Mouse (Mus musculus) frontal cortex, postnatal 36 days (tissue): Measurements from ENCODE around the gene Prkcb.

Experiments
- DNase-seq, 2 experiments: peaks; one replicate each; pipeline ENCODE4 v3.0.0; 2022; ENCODE audit warnings: low spot score in 2 of 2

Gene Prkcb

DNA sequence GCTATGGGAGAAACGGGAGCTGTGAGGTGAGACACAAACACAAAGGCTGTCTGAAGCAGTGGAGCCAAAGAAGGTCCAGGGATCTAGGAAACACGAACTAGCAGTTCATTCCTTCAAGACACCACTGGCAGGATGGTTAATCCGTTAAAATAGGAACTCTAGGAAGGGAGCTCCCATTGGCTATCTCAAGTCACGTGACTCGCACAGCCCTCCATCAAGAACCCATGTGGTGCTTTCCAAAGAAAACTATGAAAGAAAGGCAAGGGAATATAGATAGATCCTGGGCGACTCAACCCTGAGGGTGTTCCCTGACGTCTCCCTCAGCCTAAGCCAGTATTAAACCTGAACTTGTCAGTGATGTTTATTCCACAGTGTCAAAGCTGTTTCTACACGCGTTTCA lies 31.0 kb downstream of the Prkcb start:
- DNase-seq = no peak

DNA sequence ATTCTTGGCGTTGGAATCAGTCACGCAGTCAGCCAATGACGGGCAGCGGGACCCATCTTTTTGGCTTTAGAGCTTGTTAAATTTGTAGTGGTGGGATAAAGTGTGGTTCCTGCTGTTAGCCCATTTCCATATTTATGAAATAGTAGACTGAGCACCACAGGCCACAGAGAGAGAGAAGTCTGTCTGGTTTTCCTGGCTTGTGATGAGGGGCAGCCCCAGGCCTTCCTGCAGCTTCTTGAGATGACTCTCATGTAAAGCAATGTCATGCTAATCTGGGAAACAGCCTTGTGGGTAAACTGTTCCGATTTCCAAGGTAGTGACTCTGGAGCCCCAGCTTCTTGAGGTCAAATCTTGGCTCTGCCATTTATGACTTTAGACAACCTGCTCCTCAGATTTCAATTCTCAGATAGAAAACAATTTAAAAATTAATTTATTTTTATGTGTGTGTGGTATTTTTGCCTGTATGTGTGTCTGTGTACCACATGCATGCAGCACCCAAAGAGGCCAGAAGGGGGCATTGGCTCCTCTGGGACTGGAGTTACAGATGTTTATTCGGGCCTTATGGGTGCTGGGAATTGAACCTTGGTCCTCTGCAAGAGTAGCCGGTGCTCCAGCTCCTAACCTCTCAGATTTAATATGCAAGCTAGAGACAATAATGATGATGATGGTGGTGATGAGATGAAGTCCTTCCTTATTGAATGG lies 32.4 kb downstream of the Prkcb start:
- no peak for DNase-seq

DNA sequence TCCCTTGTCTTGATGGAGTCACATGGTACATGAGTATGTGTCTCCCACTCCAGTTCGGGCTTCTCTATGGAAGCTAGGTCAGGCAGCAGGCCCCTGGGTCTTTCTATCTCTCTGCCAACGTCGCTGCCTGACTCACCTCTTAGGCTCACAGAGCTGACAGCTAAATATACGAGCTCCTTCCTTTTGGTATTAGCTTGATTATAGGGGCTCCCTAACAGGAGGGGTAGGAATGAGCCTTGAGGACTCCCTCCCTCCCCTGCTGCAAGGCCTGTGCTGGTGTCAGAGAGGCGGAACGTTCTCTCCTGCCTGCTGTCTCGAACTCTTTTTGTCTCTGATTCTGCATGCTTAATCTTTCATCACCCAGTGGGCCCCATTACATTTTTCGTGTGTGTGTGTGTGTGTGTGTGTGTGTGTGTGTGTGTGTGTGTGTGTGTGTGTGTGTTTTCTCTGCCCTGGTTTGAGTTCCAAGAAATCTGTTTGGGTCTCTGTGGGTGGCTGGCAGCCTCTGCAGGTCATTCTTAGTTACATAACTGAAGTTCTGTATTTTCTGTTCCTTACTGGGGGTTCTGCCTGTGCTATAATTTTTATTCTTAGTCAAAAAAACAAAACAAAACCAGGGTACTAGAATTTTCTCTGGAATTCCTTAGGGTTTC lies 33.6 kb downstream of the Prkcb start:
- no peak for DNase-seq

DNA sequence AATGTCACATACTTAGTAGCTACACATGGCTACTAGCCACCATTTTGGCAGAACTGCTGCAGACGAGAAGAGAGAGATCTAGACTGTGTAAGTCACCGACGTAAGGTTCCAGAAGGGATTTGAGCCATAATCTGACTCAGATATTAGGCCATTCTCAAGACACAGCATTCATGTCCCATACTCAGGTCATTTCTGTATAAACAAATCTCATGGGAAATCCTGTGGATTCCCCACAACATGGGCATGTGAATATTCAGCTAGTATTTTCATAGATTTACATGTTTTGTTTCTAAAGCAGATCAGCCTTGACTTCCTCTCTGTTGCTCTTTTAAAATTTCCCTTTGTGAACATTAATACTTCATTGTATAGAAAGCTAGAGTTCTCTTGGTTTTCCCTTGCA lies 39.4 kb downstream of the Prkcb start:
- no peak for DNase-seq

DNA sequence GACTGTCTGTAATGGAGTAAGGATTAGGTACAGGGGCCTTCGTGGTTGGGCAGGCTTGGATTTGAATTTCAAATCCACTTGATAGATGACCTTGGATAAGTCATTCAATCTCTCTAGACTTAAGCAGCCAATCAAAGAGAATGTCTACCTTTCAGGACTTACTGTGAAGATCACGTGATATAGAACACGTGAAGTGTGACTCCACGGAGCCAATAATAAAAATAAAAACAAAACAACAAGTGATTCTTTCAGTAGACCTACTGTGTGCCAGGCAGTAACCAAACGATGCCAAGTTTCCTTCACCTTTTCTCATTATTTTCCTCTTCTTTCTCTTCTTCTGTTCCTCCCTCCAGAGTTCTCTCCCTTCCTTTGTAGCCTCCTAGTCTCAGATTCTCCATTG lies 39.9 kb downstream of the Prkcb start:
- no peak for DNase-seq

DNA sequence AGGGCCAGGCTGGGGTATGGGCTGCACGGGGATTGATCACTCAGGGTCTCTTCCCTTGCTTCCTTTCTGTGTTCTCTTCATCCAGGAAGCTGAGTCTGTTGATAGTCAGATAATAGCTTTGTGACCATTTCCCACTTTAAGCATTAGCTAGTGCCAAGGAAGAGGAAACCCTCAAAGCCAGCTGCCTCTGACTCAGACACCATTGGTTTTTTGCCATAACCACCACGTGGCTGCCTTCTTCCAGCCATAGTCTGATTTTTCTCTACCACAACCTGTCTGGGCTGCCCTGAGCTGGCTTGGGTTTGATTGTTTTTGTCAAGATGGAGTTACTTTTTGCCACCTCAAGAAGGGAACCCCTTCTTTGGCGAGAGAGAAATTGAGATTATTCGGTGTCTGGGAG lies 41.0 kb downstream of the Prkcb start:
- no peak for DNase-seq

DNA sequence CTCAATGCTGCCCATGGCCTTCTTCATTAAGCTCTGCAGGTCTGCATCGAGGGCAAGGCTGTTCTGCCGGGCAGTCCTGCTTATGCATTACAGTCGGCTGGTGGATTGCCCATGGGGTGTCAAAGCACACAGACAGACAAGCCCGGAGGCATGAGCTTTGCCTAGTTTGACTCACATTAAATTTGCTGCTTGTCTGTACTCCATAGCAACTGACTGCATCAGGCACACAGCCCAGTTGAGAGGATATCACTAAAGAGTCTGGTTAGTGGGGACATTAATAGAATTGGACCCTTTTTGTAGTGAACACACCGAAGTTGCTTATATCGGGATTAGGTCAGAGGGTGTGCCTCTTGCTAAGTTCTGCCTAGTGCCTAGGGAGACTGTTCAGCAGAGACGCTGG lies 45.1 kb downstream of the Prkcb start:
- no peak for DNase-seq

DNA sequence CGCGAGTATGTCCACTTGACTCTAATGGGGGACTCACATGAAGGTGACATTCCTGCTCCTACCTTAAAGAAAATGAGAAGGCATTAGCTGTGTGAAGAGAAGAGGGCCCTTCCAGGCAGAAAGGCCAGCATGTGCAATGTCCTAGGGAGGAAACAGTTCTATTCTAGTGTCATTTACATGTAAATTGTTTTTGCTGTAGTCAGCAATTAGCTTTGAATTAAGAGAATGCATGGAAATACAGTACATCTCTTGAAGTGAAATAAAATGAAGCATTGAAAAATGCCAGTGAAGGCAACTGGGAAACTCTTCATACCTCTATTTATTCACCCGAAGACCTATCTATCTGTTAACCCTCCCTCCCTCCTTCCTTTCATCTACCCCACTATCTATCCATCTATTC lies 48.8 kb downstream of the Prkcb start:
- no peak for DNase-seq

DNA sequence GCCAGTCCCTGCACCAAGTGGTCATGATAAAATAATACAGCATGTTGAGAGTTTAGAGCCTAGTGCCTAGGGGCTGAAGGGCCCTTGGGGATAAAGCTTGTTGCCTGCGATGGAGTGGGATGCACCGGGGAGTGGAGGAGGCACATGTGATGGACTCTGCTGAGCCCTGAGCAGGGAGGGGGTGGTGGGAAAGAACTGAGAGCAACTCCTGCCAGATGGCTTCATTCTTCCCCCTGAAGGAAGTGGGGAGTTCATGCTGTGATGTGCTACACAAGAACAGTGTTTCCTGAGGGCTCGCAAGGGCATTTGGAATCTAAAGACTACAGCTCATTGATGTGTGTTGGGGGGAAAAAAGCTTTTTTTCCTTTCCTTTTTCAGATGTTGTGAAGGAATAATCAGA lies 49.5 kb downstream of the Prkcb start:
- DNase-seq = peak in 1 of 2 experiments; percentile 39

DNA sequence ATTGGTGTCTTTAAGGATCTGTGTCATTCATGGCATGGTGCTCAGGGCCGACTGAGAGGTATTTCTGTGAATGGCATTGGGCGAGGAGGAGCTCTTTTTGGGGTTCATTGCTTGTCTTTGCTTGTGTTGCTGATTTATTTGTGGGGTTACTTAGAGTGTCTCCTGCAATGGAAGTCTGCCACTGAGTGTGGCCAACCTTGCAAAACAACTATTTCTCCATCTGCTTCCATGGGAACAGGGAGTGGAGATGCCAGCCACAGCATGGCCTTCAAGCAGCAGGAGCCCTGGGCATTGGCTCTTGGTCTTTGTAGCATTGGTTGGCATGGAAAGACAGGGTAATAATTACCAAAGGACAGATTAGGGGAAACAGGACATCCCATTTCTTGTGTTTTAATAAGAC lies 50.9 kb downstream of the Prkcb start:
- no peak for DNase-seq

DNA sequence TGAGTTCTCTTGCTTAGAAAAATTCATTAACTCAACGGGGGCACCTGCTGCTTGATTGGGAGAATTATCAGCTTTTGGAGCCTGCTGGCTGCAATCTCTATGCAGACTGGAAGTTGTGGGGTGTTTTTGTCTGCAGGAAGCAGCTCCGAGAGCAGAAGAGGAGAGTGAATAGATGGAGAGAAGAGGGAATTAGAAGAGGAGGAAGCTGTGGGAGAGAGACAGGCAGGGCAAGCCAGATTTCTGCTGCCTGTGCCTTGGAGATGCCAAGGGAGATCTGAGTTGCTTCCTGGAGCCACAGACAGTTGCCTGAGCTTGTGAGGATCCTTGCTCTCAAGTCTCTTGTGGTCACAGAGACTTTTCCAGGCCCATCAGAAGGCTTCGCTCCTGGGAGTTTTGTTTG lies 53.3 kb downstream of the Prkcb start:
- DNase-seq = no peak

DNA sequence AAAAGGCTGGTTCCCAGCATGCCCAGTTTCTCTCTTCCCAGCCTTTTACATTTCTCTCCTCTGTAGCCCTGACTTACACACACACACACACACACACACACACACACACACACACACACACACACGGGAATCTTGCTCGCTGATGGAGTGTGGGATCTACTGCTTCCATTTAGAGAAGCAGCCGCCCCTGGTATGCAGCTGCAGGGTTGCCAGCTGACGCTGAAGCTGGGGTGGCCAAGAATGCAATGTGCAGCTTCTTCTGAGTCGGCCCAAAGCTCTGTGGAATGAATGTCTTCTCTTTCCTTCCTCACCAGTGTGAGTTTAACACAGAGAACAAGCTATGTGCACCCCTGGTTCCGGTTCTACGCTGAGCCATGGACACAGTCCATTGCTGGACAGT lies 56.1 kb downstream of the Prkcb start:
- DNase-seq = peak in 1 of 2 experiments; percentile 60

DNA sequence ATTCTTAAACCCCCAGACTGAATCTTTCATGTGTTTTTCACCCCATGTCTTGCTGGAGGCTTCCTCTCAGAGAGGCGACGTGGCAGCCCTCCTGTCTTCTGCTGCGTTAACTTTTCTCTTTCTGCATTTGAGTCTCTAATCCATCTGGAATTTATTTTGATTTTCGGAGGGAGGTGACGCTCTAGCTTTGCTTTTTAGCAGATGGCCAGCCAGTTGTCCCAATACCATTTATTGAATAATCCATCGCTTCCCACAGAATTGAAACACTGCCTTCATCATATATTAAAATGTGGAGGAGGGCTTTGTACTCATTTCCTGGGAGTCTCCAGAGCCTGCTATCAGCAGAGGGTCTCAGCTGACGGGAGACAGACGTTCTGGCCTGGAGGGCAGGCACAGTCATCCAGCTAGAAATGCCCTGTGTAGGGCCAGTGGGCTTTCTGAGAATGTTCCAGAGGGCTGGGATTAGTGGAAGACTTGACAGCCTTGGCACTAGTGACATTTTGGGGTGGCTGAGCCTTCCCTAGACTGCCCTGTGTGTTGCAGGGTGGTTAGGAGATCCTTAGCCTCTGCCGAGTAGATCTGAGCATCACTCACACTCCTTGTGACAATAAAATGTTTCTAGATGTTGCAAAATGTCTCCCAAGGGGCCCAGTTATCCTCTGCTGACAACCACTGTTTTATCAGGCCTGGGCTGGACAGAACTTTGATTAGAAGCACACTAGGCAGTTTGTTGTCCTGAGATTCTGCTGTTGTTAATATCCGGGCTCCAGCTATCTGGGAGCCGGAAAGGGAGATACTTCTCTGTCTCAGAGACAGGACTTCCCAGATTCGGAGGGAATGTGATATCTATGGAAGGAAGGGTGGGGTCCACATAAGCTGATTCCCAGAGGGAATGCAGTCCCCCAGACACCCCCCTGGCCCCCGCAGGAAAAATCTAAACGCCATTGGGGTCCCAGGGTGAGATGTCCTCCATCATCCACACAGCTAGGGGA lies 58.0 kb downstream of the Prkcb start:
- DNase-seq = no peak

DNA sequence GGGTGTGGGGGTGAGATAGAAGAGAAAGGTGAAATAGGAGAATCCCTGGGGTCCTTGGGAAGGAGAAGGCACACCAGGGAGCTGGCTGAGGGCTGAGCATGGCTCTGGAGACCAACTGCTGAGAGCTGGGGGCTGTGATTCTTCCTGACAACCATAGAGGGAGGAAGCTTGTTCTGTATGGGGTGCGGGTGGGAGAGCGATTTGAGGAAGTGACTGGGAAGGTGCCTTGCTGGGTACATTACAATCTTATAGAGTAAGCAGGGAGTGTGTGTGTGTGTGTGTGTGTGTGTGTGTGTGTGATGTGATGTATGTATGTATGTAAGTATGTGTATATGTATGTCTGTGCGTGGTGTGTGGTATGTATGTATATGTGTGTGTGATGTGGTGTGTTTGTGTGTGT lies 58.9 kb downstream of the Prkcb start:
- no peak for DNase-seq

DNA sequence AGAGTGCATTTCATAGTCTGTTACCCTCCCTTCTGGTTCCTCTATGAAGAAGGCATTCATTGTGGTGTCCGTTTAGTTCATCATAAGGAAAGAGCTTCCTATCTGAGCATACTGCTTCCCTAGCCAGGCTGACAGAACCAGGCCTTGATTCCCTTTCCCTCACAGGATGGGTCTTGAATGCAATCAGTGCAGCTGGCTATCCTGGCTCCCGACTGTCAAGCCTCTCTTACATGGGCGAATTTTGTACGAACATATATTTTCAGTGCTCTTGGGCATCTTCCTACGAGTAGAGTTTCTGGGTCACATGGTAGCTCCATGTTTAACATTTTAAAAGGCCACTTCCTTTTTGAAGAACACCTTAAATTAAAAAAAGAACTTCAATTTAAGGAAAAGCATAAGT lies 61.4 kb downstream of the Prkcb start:
- no peak for DNase-seq

DNA sequence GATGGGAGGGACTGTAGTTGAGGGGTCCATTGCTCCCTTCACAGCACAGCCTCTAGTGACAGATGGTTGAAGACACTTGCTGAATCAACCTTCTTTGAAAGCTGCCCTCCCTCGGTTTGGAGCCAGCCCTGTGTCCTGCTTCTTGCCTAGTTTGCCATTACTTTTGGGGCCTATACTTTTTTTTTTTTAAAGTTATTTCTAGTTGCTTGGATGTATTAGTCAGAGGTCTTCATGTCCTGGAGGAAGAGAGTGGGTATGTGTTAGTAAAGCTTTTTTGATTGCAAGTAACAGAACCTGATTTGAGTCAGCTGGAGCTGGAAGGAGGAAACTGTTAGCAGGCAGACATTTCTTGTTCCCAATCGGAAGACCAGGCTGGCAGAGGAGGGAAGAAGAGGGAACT lies 62.2 kb downstream of the Prkcb start:
- DNase-seq = no peak

DNA sequence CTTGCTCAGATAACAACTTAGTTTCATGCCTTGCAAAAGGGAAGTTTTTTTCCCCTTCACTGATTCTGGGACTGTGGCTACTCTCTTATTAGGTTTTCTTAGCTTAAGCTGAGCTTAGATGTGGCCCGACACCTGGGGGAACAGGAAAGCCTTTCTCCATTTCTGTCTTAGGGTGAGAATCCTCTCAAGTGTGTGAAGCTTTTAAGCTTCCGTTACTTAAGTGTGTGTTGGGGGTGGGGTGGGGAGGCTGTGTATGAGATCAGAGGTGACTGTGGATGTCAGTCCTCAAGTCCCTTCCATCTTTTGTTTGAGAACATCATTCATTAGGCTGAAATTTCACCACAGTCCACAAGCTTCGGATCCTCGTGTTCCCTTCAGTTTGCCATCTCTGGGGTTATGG lies 63.3 kb downstream of the Prkcb start:
- no peak for DNase-seq

DNA sequence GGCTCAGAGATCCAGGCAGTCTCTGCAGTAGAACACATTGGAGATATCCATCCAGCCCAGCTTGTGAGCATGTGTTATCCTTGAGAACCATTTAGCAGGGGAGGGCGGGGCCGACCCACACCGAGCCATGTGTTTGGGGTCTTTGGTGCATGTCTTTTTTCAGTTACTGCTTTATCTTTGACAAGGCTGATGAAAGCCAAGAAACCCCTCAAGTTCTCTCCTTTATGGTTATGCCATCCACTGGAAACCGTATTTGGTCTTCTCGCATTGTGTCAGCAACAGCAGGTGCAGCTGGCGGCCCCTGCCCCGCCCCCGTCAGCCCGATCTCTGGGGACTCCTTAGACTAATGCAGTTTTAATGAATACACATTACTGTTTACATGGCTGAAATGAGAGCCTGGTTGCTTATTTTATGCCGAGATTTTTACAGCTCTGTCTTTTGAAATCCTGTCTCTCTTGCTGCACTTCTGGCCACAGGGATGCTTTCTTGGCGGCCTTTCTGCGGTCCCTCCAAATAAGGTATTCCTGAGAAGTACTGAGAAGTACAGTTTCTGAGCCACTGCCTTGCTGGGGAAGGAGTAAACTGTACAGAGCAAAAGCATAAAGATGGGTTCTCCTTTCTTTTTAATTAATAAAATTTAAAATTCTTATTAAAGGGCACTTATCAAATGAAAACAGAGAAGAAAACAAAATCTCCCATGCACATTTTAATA lies 64.2 kb downstream of the Prkcb start:
- DNase-seq = no peak

DNA sequence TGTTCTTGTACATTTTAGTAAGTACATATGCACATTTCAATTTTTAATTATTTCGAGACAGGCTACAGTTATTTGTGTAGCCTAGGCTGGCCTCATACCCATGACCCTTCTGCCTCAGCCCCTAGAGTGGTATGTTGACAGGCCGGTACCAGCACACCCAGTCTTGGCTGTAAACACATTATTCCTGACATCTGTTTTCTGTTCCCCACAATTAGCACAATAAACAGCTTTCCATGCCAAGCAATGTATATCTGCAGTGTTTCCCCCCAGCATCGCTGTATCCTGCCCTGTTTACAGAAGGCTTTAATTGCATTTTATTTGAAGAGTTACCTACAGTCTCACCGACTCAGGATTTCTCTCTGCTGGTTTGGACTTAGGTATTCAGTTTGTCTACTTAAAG lies 64.8 kb downstream of the Prkcb start:
- no peak for DNase-seq

DNA sequence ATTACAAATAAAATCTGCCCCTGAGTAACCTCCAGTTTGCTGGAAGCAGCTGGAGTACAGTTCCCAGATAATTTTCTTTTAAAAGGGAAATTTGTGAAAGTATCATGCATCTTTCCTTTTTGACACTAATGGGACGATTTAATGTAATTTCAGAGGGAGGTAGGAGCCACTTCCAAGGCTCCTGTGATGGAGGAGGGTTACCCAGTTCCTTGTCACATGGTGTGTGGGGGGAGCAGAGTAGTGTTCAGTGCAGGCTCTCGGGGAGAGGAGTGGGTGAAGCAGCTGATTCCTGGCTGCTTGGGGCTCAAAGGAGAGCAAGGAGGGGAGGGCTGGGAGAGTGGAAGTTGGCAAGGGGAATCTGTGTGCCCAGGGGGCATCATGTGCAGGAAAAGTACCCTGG lies 68.4 kb downstream of the Prkcb start:
- DNase-seq = no peak

DNA sequence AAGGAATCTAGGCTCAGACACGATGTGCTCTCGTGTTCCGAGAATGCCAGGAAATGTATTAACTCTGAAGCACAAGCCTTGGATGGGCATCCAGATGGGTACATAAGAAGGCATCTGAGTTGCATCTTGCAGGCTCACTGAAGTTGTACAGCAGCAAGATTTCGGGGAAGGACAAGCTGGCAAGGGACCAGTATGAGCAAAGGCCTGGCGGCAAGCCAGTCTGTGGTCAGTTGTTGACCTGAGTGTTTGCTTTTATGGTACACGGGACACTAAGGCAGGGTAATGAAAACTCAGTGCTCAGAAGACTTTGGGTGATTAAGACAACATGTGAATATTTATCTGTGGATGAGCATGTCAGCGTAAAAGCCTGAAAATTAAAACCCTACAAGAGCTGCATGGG lies 69.3 kb downstream of the Prkcb start:
- no peak for DNase-seq

DNA sequence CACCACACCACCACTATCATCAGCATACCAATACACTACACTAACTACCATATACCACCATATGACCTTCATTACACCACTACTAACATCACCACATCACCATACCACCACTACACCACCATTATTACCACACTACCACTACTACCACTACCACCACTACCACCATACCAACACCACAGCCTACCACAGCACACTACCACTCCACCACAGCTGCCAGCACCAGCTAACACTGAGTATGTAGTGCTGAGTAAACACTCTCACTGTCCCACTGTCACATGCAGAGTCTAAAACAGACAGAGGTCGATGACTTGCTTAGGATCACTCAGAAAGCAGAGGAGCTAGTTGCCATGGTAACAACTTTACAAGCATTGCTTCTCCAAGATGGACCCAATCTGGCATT lies 78.1 kb downstream of the Prkcb start:
- DNase-seq = no peak
